Comparison of ENCODE assay signal across 11 mouse cellular contexts in the genomic region with DNA sequence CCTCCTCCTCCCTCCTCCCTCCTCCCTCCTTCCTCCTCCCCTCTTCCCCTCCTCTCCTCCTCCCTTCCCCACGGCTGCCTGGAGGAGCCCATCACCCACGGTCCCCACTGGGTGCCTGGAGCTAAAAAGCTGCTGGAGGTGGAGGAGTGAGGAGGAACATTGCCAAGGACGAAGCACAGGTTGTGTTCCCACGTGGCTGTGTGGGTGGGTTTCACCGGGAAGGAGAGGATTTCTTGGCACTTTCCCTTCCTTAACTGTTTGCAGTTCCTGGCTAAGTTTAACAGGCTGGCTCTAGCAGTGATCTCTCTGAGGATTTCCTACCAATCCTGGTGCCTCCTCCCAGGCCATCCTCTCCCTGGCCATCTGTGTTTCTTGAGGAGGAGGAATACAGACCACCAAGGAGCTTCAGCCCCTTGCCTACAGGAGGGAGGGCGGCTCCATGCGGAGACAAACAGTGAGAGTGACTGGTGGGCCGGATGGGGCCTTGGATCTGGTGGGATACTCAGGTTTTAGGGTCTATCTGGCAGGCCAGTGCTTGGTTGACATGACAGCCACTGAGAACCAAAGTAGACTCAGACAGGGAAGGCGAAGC. TPM values are rescaled to one million over a fixed set of nuclear protein-coding genes. Genes with fewer than 3 reads are reported as not detected.
A peak's percentile ranks its signal among the peaks of the same experiment; 100 is the strongest.
DNase-seq lines count a peak whose midpoint lies in the region; ATAC-seq lines count a peak whose summit lies in the region.
"Had no signal": no experiment of that assay in that cellular context is flagged by ENCODE, and none has a peak within 500 bp of the region (broad histone marks: within the 10 kb centered on the region; RNA-seq: fewer than 3 reads in every experiment).

No protein-coding gene starts in this region.

- 62% methylated on average over 7 of the region's 9 CpGs for WGBS in neural tube, embryonic 15.5 days

- H3K4me3 ChIP-seq in neural tube, embryonic 15.5 days (replicated peaks), result no peak overlapping the region
- H3K4me3 ChIP-seq: embryonic facial prominence, embryonic 15.5 days; limb, embryonic 13.5 days had no signal

- H3K4me1 ChIP-seq in neural tube, embryonic 15.5 days, result peaks cover 64% of the 10 kb centered on the region

- H3K36me3 ChIP-seq in neural tube, embryonic 15.5 days, result no peaks in the 10 kb centered on the region
- H3K36me3 ChIP-seq: embryonic facial prominence, embryonic 15.5 days; limb, embryonic 13.5 days had no signal

- no peaks in the 10 kb centered on the region for H3K9me3 ChIP-seq in neural tube, embryonic 15.5 days (replicated peaks)
- H3K9me3 ChIP-seq: embryonic facial prominence, embryonic 15.5 days; limb, embryonic 13.5 days had no signal

- H3K4me2 ChIP-seq in neural tube, embryonic 15.5 days, result no peak overlapping the region
- H3K4me2 ChIP-seq: embryonic facial prominence, embryonic 15.5 days; limb, embryonic 13.5 days had no signal

- ATAC-seq in neural tube, embryonic 15.5 days (ENCODE audit: low FRiP score), result no peak

- peak; percentile 74 for DNase-seq in cerebellum, adult 9-11 months
- no peak for DNase-seq in cerebellum, postnatal 36 days
- DNase-seq in right cerebral cortex, adult 18-20 months, result peak; percentile 96
- DNase-seq in right cerebral cortex, postnatal 4 days, result no peak
- peak; percentile 85 to 94 for DNase-seq in left cerebral cortex, adult 9 months (ENCODE audit: low spot score in 2 of 2)
- no peak for DNase-seq in spleen, postnatal 14 days (ENCODE audit: low spot score in 2 of 2)
- no peak for DNase-seq in gastrocnemius, adult 8-10 months (ENCODE audit: low spot score in 2 of 2)
- DNase-seq: kidney, adult 11 months had no signal

- no peak overlapping the region for H3K9ac ChIP-seq in neural tube, embryonic 15.5 days (replicated peaks)
- H3K9ac ChIP-seq: embryonic facial prominence, embryonic 15.5 days; limb, embryonic 13.5 days had no signal

- H3K27ac ChIP-seq in neural tube, embryonic 15.5 days (replicated peaks), result no peak overlapping the region
- H3K27ac ChIP-seq: embryonic facial prominence, embryonic 15.5 days; limb, embryonic 13.5 days had no signal

- H3K27me3 ChIP-seq in neural tube, embryonic 15.5 days (replicated peaks), result no peaks in the 10 kb centered on the region

RNA-seq across cellular contexts. Expression of a gene that starts 45.6 kb away (rescaled TPM):
- 7.2 and 12.0 TPM in 2 replicates for polyA plus RNA-seq in neural tube, embryonic 15.5 days (2015; fragmentation: Nextera tagmentation; extraction: Ambion mirVana)
- 1 to 10 TPM; 8.2 to 9.4 (median 9.1) TPM for total RNA-seq in gastrocnemius, adult 8-10 months (2022)

Comparison
In these comparisons a context has a peak if more than half of its experiments do, and no peak if none do; other contexts are left out.
1. DNase-seq: peak in cerebellum, adult 9-11 months (single experiment), right cerebral cortex, adult 18-20 months (single experiment) and left cerebral cortex, adult 9 months (2 of 2); none in cerebellum, postnatal 36 days (0 of 2), right cerebral cortex, postnatal 4 days (single experiment), spleen, postnatal 14 days (0 of 2) and gastrocnemius, adult 8-10 months (0 of 2).